Mouse (Mus musculus): ENCODE measurements around the gene Pax2.

Gene Pax2

GRCm38 (mm10) chr19:44757231-44757871, 1.5 kb downstream of the Pax2 start:
- POLR2A ChIA-PET, result interaction anchor here in 2 of 4 experiments (0.8 to 1.5 kb wide), 2 partner anchors 173 to 486 kb away, joined by 3 read pairs; partner anchors contain the start of gene Slf2 (in 1 of the 2)
- CTCF ChIA-PET, result interaction anchor here in 2 of 4 experiments (0.7 to 3.9 kb wide), 2 partner anchors 138 to 173 kb away, joined by 7 to 23 read pairs; no protein-coding TSS in a partner anchor

GRCm38 (mm10) chr19:44758846-44759245, 3.0 kb downstream of the Pax2 start:
- ChIA-PET POLR2A (interaction anchor here in 3 of 4 experiments (0.7 to 2.1 kb wide), 5 partner anchors 11 to 172 kb away, joined by 3 to 4 read pairs (median 3); partner anchors contain the start of gene Slf2 (in 1 of the 3)), CTCF (interaction anchor here in 3 of 4 experiments (0.6 to 2.2 kb wide), 4 partner anchors 32 to 123 kb away, joined by 3 to 6 read pairs (median 4); no protein-coding TSS in a partner anchor)

- ChIA-PET CTCF (interaction anchor here in 3 of 4 experiments (0.5 to 2.2 kb wide), 7 partner anchors 31 to 177 kb away, joined by 3 to 6 read pairs (median 4); no protein-coding TSS in a partner anchor), POLR2A (interaction anchor here in 3 of 4 experiments (0.6 to 2.1 kb wide), 5 partner anchors 10 to 119 kb away, joined by 3 to 4 read pairs (median 4); no protein-coding TSS in a partner anchor)
Measured at GRCm38 (mm10) chr19:44759531-44760118, 3.8 kb downstream of the Pax2 start.

GRCm38 (mm10) chr19:44760259-44761131, 4.7 kb downstream of the Pax2 start:
- POLR2A ChIA-PET, result interaction anchor here (0.6 to 2.1 kb wide), 11 partner anchors 10 to 1072 kb away, joined by 3 to 8 read pairs (median 3); no protein-coding TSS in a partner anchor

GRCm38 (mm10) chr19:44762121-44762621, 6.3 kb downstream of the Pax2 start:
- ChIA-PET POLR2A (interaction anchor here (0.5 to 1.4 kb wide), 5 partner anchors 8 to 176 kb away, joined by 3 to 4 read pairs (median 3); no protein-coding TSS in a partner anchor), CTCF (interaction anchor here in 3 of 4 experiments (0.6 to 1.8 kb wide), 6 partner anchors 10 to 179 kb away, joined by 3 to 5 read pairs (median 4); no protein-coding TSS in a partner anchor)

More at GRCm38 (mm10) chr19:44760259-44761131, 4.7 kb downstream of the Pax2 start:
- CTCF ChIA-PET, result interaction anchor here in 2 of 4 experiments (0.8 to 2.2 kb wide), 11 partner anchors 8 to 178 kb away, joined by 3 to 7 read pairs (median 4); no protein-coding TSS in a partner anchor

GRCm38 (mm10) chr19:44770268-44771050, 14.6 kb downstream of the Pax2 start:
- POLR2A ChIA-PET, result interaction anchor here (0.6 to 1.2 kb wide), 13 partner anchors 8 to 889 kb away, joined by 3 to 8 read pairs (median 3); no protein-coding TSS in a partner anchor
- CTCF ChIA-PET, result interaction anchor here in 1 of 4 experiments (0.6 to 1.2 kb wide), 4 partner anchors 15 to 132 kb away, joined by 3 to 4 read pairs (median 3); no protein-coding TSS in a partner anchor

- CTCF ChIA-PET, result interaction anchor here in 2 of 4 experiments (1.1 to 1.5 kb wide), 2 partner anchors 8 to 54 kb away, joined by 3 read pairs; no protein-coding TSS in a partner anchor
Measured at GRCm38 (mm10) chr19:44771499-44771898, 15.7 kb downstream of the Pax2 start.

GRCm38 (mm10) chr19:44781987-44782386, 26.1 kb downstream of the Pax2 start:
- ChIA-PET POLR2A (interaction anchor here in 1 of 4 experiments (0.7 kb wide), 1 partner anchor 513 kb away, joined by 3 read pairs; no protein-coding TSS in a partner anchor), CTCF (interaction anchor here in 1 of 4 experiments (0.6 kb wide), 1 partner anchor 24 kb away, joined by 3 read pairs; no protein-coding TSS in a partner anchor)

More at GRCm38 (mm10) chr19:44771499-44771898, 15.7 kb downstream of the Pax2 start:
- POLR2A ChIA-PET, result interaction anchor here in 2 of 4 experiments (0.7 to 1.2 kb wide), 2 partner anchors 16 to 19 kb away, joined by 3 read pairs; no protein-coding TSS in a partner anchor

- POLR2A ChIA-PET, result interaction anchor here in 1 of 4 experiments (0.8 kb wide), 1 partner anchor 173 kb away, joined by 3 read pairs; no protein-coding TSS in a partner anchor
- CTCF ChIA-PET, result interaction anchor here in 2 of 4 experiments (0.6 kb wide), 2 partner anchors 30 to 878 kb away, joined by 3 read pairs; no protein-coding TSS in a partner anchor
Measured at GRCm38 (mm10) chr19:44784391-44784790, 28.5 kb downstream of the Pax2 start.

GRCm38 (mm10) chr19:44788488-44788887, 32.6 kb downstream of the Pax2 start:
- ChIA-PET POLR2A (no interaction called here), CTCF (no interaction called here)

- ChIA-PET CTCF (interaction anchor here in 1 of 4 experiments (0.5 kb wide), 1 partner anchor 16 kb away, joined by 3 read pairs; no protein-coding TSS in a partner anchor), POLR2A (interaction anchor here in 1 of 4 experiments (1.4 kb wide), 1 partner anchor 14 kb away, joined by 4 read pairs; no protein-coding TSS in a partner anchor)
Measured at GRCm38 (mm10) chr19:44791981-44792380, 36.1 kb downstream of the Pax2 start.

GRCm38 (mm10) chr19:44797110-44798060, 41.5 kb downstream of the Pax2 start:
- CTCF ChIA-PET, result interaction anchor here in 3 of 4 experiments (0.6 to 1.1 kb wide), 4 partner anchors 98 to 233 kb away, joined by 3 read pairs; no protein-coding TSS in a partner anchor
- POLR2A ChIA-PET, result interaction anchor here in 2 of 4 experiments (0.8 to 1.0 kb wide), 2 partner anchors 9 to 134 kb away, joined by 3 read pairs; partner anchors contain the start of gene Slf2 (in 1 of the 2)

GRCm38 (mm10) chr19:44798731-44799130, 42.9 kb downstream of the Pax2 start:
- ChIA-PET POLR2A (interaction anchor here in 2 of 4 experiments (1.0 to 2.6 kb wide), 2 partner anchors 8 to 133 kb away, joined by 3 to 8 read pairs; partner anchors contain the start of gene Slf2 (in 1 of the 2)), CTCF (interaction anchor here in 3 of 4 experiments (0.6 to 1.1 kb wide), 8 partner anchors 23 to 597 kb away, joined by 3 to 11 read pairs (median 3); no protein-coding TSS in a partner anchor)

- CTCF ChIA-PET, result interaction anchor here in 2 of 4 experiments (0.7 kb wide), 3 partner anchors 50 to 79 kb away, joined by 3 read pairs; no protein-coding TSS in a partner anchor
- POLR2A ChIA-PET, result interaction anchor here in 1 of 4 experiments (2.6 kb wide), 1 partner anchor 9 kb away, joined by 8 read pairs; no protein-coding TSS in a partner anchor
Measured at GRCm38 (mm10) chr19:44799156-44799555, 43.3 kb downstream of the Pax2 start.

- ChIA-PET POLR2A (interaction anchor here in 2 of 4 experiments (0.8 to 2.6 kb wide), 3 partner anchors 10 to 21 kb away, joined by 3 to 8 read pairs (median 3); no protein-coding TSS in a partner anchor), CTCF (interaction anchor here in 1 of 4 experiments (0.6 kb wide), 1 partner anchor 751 kb away, joined by 4 read pairs; no protein-coding TSS in a partner anchor)
Measured at GRCm38 (mm10) chr19:44800327-44800726, 44.5 kb downstream of the Pax2 start.

All from embryonic stem cell, embryonic (primary cell).